Mouse (Mus musculus) embryonic facial prominence, embryonic 11.5 days (tissue): ENCODE results near the gene Il27. TPM values are rescaled to one million over a fixed set of nuclear protein-coding genes. Genes with fewer than 3 reads are reported as not detected.

Experiments used
- ATAC-seq: fragments of 200-750 bp; cut with Nextera tagmentation; replicated peaks from 2 replicates; pipeline ENCODE4 v1.8.0; 2017; ENCODE audit warnings: low read depth; ENCODE audit not compliant: insufficient number of reproducible peaks, low FRiP score, low TSS enrichment
- DNase-seq: peaks from one replicate; pipeline ENCODE4 v3.0.0-alpha.2; 2015; ENCODE audit warnings: low spot score
- H3K27ac ChIP-seq: fragments of 300-500 bp; sonication (generic); replicated peaks from 2 replicates; pipeline ENCODE4 v1.5.1; 2014; ENCODE audit warnings: mild to moderate bottlenecking, low read depth, low read length, control low read depth
- H3K27me3 ChIP-seq: fragments of 300-500 bp; sonication (generic); 2 replicates; pipeline ENCODE4 v1.6.1; 2014; ENCODE audit warnings: mild to moderate bottlenecking, low read length, moderate library complexity, mixed read lengths; ENCODE audit not compliant: control insufficient read depth, insufficient read depth
- H3K36me3 ChIP-seq: fragments of 300-500 bp; sonication (generic); replicated peaks from 2 replicates; pipeline ENCODE4 v1.6.1; 2014; ENCODE audit warnings: low read depth, mild to moderate bottlenecking, low read length, moderate library complexity, mixed read lengths; ENCODE audit not compliant: control insufficient read depth, insufficient read depth
- H3K4me1 ChIP-seq: fragments of 300-500 bp; sonication (generic); 2 replicates; pipeline ENCODE4 v1.6.1; 2014; ENCODE audit warnings: low read length, mixed read lengths; ENCODE audit not compliant: control insufficient read depth, insufficient read depth
- H3K4me2 ChIP-seq: fragments of 300-500 bp; sonication (generic); 2 replicates; pipeline ENCODE4 v1.6.1; 2014; ENCODE audit warnings: low read depth, mild to moderate bottlenecking, control low read depth, low read length, moderate library complexity
- H3K4me3 ChIP-seq: fragments of 300-500 bp; sonication (generic); 2 replicates; pipeline ENCODE4 v1.5.1; 2014; ENCODE audit warnings: low read depth, low read length, control low read depth
- H3K9ac ChIP-seq: fragments of 300-500 bp; sonication (generic); replicated peaks from 2 replicates; pipeline ENCODE4 v1.6.1; 2014; ENCODE audit warnings: mild to moderate bottlenecking, control low read depth, low read length
- H3K9me3 ChIP-seq: fragments of 300-500 bp; sonication (generic); replicated peaks from 2 replicates; pipeline ENCODE4 v1.6.1; 2016; ENCODE audit warnings: mild to moderate bottlenecking, low read length, inconsistent platforms, mixed read lengths; ENCODE audit not compliant: control insufficient read depth
- WGBS: fragments of 180-500 bp; shearing (Covaris S2); extraction: QIAGEN DNeasy Blood & Tissue Kit; methylation state at CpG from one replicate; pipeline ENCODE4 v1.1.7; 2014; 5-methylcytosine and 5-hydroxymethylcytosine counted together
- polyA plus RNA-seq: library from polyadenylated mRNA; unstranded; fragments of >200 nt; fragmentation: Nextera tagmentation; extraction: Ambion mirVana; gene quantifications from 2 replicates; pipeline ENCODE4 v1.2.1, GENCODE M21; 2014

The Il27 gene
- polyA plus RNA-seq, 1 experiment from 2014 or later: not detected

- Histone ChIP-seq H3K9ac (no peak within 1 kb of the TSS), H3K36me3 (no peaks in the 10 kb centered on the region), H3K27ac (no peak within 1 kb of the TSS), H3K4me3 (no peak within 1 kb of the TSS), H3K9me3 (no peaks in the 10 kb centered on the region), H3K4me1 (no peaks in the 10 kb centered on the region), H3K4me2 (no peak within 1 kb of the TSS), H3K27me3 (no peaks in the 10 kb centered on the region)
- 91% methylated on average over 4 of the region's 4 CpGs for WGBS
- ATAC-seq: no peak
- no peak for DNase-seq
Measured at GRCm38 (mm10) chr7:126630824-126631518, 36.2 kb upstream of the Il27 start, which contains the start of gene Nupr1. Gene Nupr1 (minus strand): TSS chr7:126630861.

DNA sequence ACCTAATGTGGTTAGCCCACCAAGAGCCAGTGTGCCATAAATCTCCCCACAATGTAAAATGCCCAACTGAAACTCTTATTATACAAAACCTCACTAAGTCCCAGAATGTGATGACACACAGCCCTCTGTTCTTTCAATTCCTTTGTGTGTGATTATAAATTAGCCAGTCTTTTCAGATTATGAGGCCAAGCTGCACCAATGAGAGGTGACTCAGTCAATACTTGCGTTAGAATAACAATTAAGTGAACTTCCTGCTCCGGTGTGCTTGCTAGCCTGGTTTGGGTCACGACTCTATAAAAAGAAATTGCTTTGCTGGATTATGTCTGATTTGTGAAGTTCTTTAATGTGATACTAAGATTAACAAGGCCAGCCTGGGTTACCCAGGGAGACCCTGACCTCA, 35.2 kb upstream of the Il27 start:
- H3K27ac ChIP-seq: no peak overlapping the region
- no peaks in the 10 kb centered on the region for H3K4me1 ChIP-seq
- no peaks in the 10 kb centered on the region for H3K9me3 ChIP-seq
- no peaks in the 10 kb centered on the region for H3K36me3 ChIP-seq
- 52% methylated on average over 3 of the region's 3 CpGs for WGBS
- H3K4me3 ChIP-seq: no peak overlapping the region
- no peaks in the 10 kb centered on the region for H3K27me3 ChIP-seq
- ATAC-seq: no peak
- no peak for DNase-seq
- H3K9ac ChIP-seq: no peak overlapping the region
- H3K4me2 ChIP-seq: no peak overlapping the region

GRCm38 (mm10) chr7:126628111-126628510, 33.4 kb upstream of the Il27 start:
- DNase-seq (no peak), ATAC-seq (no peak)
- Histone ChIP-seq H3K27ac (no peak overlapping the region), H3K9ac (no peak overlapping the region), H3K36me3 (no peaks in the 10 kb centered on the region), H3K4me2 (no peak overlapping the region), H3K4me3 (no peak overlapping the region), H3K27me3 (no peaks in the 10 kb centered on the region), H3K4me1 (no peaks in the 10 kb centered on the region), H3K9me3 (no peaks in the 10 kb centered on the region)
- 59% methylated on average over 6 of the region's 6 CpGs for WGBS

DNA sequence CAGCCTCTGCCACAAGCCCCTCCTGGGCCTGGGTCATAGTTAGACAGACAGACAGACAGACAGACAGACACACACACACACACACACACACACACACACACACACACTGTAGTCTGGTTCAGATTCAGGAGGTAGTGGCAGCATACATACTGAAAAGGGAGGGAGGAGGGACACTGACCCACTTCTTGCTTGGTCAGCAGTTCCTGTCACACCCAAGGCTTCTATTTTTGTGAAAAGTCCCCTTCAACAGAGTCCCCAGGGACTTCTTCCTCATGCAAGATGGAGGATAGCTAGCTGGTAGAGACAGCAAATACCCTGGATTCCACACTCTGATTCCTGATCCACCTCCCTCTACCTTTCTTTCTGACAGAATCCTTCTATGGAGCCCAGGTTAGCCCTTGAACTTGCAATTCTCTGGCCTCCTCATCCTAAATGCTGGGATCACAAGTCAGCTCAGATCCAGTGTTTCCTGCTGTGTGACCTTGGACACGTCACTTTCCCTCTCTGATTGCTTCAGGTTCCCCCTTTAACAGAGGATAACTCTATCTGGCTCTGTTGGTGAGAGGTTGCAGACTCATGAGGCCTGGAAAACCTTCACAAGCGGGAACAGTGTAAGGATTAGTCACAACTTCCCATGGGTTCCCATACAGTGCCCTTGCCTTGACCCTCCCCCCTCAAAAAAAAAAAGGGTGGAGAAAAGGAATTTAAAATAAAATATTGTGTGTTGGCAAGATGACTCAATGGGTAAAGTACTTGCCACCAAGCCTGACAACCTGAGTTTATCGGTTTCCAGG, 31.3 kb upstream of the Il27 start:
- no peak overlapping the region for H3K9ac ChIP-seq
- H3K4me3 ChIP-seq: no peak overlapping the region
- H3K27me3 ChIP-seq: no peaks in the 10 kb centered on the region
- H3K4me1 ChIP-seq: no peaks in the 10 kb centered on the region
- no peak overlapping the region for H3K27ac ChIP-seq
- DNase-seq: no peak
- no peaks in the 10 kb centered on the region for H3K36me3 ChIP-seq
- ATAC-seq: no peak
- 79% methylated on average over 3 of the region's 3 CpGs for WGBS
- no peak overlapping the region for H3K4me2 ChIP-seq
- no peaks in the 10 kb centered on the region for H3K9me3 ChIP-seq

DNA sequence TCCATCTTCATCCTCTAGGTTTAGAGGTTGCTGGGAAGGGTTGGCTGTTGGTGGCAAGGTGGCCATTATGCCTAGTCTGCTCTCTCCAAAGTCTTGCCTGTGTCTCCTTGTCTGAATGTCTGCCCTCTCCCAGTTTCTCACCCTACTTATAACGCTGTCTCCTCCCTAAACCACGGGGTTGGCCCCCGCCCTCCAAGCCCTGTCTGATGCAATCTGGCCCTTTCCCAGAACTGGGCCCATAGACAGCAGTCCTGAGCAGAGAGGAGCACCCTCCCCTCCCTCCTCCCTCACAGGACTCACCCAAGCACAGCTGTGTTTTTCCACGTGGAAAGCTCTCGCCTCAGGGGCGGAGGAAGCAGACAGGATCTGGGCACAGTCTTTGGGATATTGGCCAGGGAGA, 30.6 kb upstream of the Il27 start:
- Histone ChIP-seq H3K27ac (no peak overlapping the region), H3K9me3 (no peaks in the 10 kb centered on the region), H3K9ac (no peak overlapping the region), H3K36me3 (no peaks in the 10 kb centered on the region), H3K27me3 (no peaks in the 10 kb centered on the region), H3K4me3 (no peak overlapping the region), H3K4me2 (no peak overlapping the region), H3K4me1 (no peaks in the 10 kb centered on the region)
- DNase-seq (no peak), ATAC-seq (0 out of 2 replicates have a peak, but pooled peaks have one; percentile 18)
- WGBS: 44% methylated on average over 6 of the region's 6 CpGs

GRCm38 (mm10) chr7:126624774-126625173, 30.0 kb upstream of the Il27 start:
- H3K4me2 ChIP-seq: no peak overlapping the region
- no peaks in the 10 kb centered on the region for H3K9me3 ChIP-seq
- ATAC-seq: no peak
- H3K27me3 ChIP-seq: no peaks in the 10 kb centered on the region
- 67% methylated on average over 16 of the region's 16 CpGs for WGBS
- no peak overlapping the region for H3K4me3 ChIP-seq
- no peaks in the 10 kb centered on the region for H3K36me3 ChIP-seq
- H3K4me1 ChIP-seq: no peaks in the 10 kb centered on the region
- H3K9ac ChIP-seq: no peak overlapping the region
- no peak for DNase-seq
- H3K27ac ChIP-seq: no peak overlapping the region

DNA sequence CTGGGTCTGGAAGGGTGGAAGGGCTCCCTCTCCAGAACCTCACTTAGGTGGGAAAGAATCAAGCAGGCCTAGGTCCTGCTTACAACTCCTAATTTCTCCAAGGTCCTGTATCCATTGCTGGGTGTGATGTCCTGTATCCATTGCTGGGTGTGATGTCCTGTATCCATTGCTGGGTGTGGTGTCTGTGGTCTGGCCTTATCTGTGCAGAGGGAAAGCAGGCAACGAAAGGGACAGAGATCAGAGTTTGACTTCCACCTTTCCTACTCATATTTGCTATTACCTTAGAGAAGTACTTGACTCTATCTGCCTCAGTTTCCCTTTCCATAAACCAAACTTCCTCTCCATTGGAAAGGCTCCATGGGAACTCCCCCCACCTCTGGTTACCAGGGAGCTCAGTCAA, 28.6 kb upstream of the Il27 start:
- H3K4me3 ChIP-seq: no peak overlapping the region
- no peaks in the 10 kb centered on the region for H3K36me3 ChIP-seq
- DNase-seq: no peak
- H3K27ac ChIP-seq: no peak overlapping the region
- H3K4me1 ChIP-seq: no peaks in the 10 kb centered on the region
- H3K4me2 ChIP-seq: no peak overlapping the region
- H3K27me3 ChIP-seq: no peaks in the 10 kb centered on the region
- H3K9me3 ChIP-seq: no peaks in the 10 kb centered on the region
- no peak for ATAC-seq
- 91% methylated on average over 1 of the region's 1 CpGs for WGBS
- H3K9ac ChIP-seq: no peak overlapping the region
